Mouse (Mus musculus): Measurements from ENCODE around the gene Samd14. TPM values are rescaled to one million over a fixed set of nuclear protein-coding genes. Genes with fewer than 3 reads are reported as not detected.

The Samd14 gene
- polyA plus RNA-seq, 1 experiment from 2014 or later, result 8.0 TPM

DNA sequence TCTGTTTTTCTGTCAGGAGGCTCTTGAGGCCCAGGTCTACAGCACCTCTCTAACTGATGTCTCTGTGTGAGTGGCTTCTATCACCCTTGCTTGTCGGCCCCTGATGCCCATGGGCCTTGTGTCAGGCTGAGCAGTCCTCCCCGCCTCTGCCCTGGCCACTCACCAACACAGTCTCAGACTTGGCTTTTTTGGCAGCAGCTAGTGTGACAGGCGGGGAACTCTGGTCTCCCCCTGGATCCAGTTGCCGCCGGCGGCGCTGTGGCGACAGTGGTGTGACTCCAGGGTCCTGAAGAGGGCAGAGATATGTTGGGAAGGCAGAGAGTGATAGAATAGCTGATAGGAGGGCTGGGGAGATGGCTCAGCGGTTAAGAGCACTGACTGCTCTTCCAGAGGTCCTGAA is 43.4 kb downstream of the Samd14 start:
- Histone ChIP-seq H3K9me3 (replicated peaks) (no peaks in the 10 kb centered on the region), H3K4me1 (replicated peaks) (peaks cover 5% of the 10 kb centered on the region), H3K36me3 (peaks cover 37% of the 10 kb centered on the region; the same call in 1 of the 2 replicates), H3K9ac (no peak overlapping the region), H3K27ac (no peak overlapping the region), H3K4me3 (no peak overlapping the region), H3K4me2 (no peak overlapping the region), H3K27me3 (no peaks in the 10 kb centered on the region)
- no peak for ATAC-seq (replicated peaks; ENCODE audit: insufficient number of reproducible peaks, insufficient read depth, low FRiP score, low read depth)
- 56% methylated on average over 9 of the region's 9 CpGs for WGBS

DNA sequence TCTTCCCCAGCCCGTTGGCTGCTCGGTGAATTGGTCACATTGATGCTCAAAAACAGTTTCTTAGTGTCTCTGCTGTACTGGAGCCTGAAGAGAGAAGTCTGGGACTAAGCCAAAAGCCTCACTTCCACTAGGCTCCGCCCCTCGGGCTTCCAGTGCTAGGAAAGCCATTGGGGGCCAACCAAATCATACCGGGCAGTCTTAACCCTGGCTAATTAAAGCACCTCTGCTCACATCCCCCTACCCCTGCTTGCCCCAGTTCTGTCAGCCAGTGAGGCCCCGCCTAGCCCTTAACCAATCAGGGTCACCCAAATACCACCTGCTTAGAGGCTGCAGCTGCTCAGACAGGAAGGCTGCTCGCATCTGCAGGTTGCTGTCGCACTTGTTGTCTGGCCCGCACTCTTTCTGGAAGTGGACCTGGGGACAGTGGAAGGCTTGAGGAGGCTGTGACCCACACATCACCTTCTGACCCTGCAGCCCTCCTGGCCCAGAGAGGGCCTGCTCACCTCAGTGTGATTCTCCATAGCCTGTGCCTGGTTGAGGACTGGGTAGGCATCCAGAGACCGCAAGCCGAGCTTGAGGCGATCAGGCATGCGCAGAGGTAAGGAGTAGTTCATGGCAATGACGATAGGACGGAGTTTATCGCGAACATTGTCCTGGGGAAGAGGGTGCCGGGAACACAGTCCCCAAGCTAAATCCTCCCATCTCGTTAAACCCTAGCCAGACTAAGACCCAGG is 47.3 kb downstream of the Samd14 start:
- 45% methylated on average over 19 of the region's 19 CpGs for WGBS
- ATAC-seq (replicated peaks; ENCODE audit: insufficient number of reproducible peaks, insufficient read depth, low FRiP score, low read depth), result no peak

DNA sequence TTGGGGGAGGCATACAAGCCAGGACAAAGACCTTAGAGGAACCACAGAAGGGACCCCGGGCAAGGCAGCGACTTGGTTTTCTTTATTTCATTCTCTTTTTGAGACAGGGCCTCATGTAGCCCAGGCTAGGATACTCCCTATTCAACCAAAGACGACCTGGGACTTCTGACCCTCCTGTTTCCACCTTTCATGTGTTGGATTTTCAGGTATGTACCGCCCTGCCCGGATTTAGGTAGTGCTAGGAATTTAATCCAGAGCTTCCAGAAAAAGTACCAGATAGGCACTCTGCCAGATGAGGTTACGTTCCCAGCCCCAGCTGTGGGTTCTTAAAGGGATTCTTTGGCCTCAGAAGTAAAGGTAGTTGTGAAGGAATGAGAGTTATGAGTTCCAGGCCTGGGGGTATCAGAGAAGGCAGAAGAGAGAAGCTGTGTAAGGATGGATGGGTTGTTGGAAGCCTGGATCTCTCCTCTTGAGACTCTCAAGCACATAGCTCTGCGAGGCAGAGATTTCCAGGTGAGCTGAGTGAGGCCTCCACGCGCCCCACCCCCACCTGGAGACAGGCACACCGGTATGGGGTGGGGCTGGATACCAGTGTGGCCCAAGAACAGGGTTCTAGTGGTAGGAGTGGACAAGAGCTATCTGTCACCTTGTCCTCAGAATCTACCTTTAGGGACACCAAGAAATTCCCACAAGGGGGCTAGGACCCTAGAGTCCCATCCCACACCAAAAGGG is 59.7 kb downstream of the Samd14 start:
- H3K36me3 ChIP-seq, result peaks cover 15% of the 10 kb centered on the region; the same call in 1 of the 2 replicates
- H3K27me3 ChIP-seq, result no peaks in the 10 kb centered on the region
- WGBS, result 75% methylated on average over 10 of the region's 10 CpGs
- no peaks in the 10 kb centered on the region for H3K9me3 ChIP-seq (replicated peaks)
- no peak overlapping the region for H3K9ac ChIP-seq
- peak overlapping the region; percentile 86 for H3K27ac ChIP-seq
- ATAC-seq (replicated peaks; ENCODE audit: insufficient number of reproducible peaks, insufficient read depth, low FRiP score, low read depth), result no peak
- peaks cover 58% of the 10 kb centered on the region for H3K4me1 ChIP-seq (replicated peaks)
- no peak overlapping the region for H3K4me3 ChIP-seq
- H3K4me2 ChIP-seq, result no peak overlapping the region

More for the DNA sequence above, 47.3 kb downstream of the Samd14 start:
- Histone ChIP-seq H3K4me2 (no peak overlapping the region), H3K4me3 (no peak overlapping the region), H3K4me1 (replicated peaks) (peaks cover 6% of the 10 kb centered on the region), H3K27me3 (no peaks in the 10 kb centered on the region), H3K27ac (no peak overlapping the region), H3K9me3 (replicated peaks) (no peaks in the 10 kb centered on the region), H3K36me3 (peaks cover 26% of the 10 kb centered on the region; the same call in 1 of the 2 replicates), H3K9ac (no peak overlapping the region)

DNA sequence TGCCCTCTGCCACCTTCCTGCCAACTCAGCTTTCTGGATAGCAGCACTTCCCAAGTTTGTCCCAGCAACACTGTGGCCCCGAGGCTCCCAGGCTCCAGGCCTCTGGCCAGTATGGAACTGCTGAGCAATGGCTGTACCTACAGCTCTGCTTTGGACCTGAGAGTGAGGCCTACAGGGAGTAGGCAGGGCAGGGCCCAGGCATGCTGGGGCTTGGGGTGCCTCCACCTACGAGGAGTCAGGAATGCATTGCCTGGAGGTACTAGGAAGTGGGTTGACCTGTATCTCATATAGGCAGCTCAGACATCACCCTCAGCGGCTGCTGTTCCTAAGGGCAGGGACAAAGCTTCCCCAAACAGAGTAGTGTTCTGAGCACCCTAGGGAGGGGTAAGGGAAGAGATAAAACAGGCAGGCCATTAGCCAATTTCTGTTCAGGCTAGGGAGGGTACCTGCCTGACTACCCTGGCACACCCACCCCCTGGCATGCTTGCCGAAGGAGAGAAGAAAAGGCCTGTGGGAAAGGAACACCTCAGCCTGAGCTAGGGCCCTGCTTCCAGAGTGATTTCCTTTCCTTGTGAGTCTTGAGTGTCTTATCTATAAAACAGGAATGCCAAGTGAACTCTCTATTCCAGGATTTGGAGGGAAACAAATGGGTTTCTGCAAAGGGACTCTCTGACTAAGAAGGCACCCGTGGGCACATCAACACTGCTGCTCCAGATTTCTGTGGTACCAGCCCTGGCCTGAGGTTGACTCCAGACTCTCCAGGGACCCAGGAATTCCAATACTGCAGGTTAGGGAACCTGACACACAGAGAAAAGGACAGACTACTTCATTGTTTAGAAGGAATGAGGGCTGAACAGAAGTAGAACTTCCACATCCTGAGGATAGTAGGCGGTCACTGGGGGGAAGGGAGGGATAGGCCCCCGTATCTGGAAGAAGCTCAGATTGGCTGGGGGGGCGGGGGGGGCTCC is 60.7 kb downstream of the Samd14 start:
- Histone ChIP-seq H3K4me1 (replicated peaks) (peaks cover 69% of the 10 kb centered on the region), H3K9me3 (replicated peaks) (no peaks in the 10 kb centered on the region), H3K4me2 (0 out of 2 replicates have a peak overlapping the region, but pooled peaks have one; percentile 30), H3K27ac (peak overlapping the region; percentile 86), H3K36me3 (peaks cover 10% of the 10 kb centered on the region; the same call in 1 of the 2 replicates), H3K4me3 (no peak overlapping the region), H3K9ac (no peak overlapping the region), H3K27me3 (no peaks in the 10 kb centered on the region)
- ATAC-seq (replicated peaks; ENCODE audit: insufficient number of reproducible peaks, insufficient read depth, low FRiP score, low read depth), result no peak
- WGBS, result 39% methylated on average over 8 of the region's 8 CpGs

DNA sequence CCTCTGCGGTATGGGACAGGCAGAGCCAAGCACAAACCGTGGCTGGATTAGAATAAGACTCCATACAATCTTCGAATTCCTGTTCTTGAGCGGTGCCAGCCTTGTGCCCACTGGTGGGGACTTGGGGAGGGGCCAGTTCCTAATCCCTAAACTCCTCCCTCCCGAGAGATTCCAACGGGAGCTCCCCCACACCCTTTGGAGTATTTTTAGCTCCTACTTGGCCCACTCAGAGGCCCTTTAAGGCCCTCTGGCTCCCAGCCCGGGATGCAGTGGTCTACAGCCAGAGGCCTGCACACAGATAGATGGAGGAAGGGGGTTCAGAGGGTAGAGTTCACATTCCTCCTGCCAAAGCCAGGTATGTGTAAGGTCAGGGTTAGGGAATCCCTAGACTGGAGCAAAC is 61.6 kb downstream of the Samd14 start:
- Histone ChIP-seq H3K9ac (no peak overlapping the region), H3K4me3 (no peak overlapping the region), H3K4me1 (replicated peaks) (peaks cover 76% of the 10 kb centered on the region), H3K27me3 (no peaks in the 10 kb centered on the region), H3K9me3 (replicated peaks) (no peaks in the 10 kb centered on the region), H3K4me2 (peak overlapping the region; percentile 30), H3K27ac (peak overlapping the region; percentile 86), H3K36me3 (peaks cover 3% of the 10 kb centered on the region; the same call in 1 of the 2 replicates)
- WGBS, result 10% methylated on average over 7 of the region's 7 CpGs
- ATAC-seq (replicated peaks; ENCODE audit: insufficient number of reproducible peaks, insufficient read depth, low FRiP score, low read depth), result peak; percentile 80

DNA sequence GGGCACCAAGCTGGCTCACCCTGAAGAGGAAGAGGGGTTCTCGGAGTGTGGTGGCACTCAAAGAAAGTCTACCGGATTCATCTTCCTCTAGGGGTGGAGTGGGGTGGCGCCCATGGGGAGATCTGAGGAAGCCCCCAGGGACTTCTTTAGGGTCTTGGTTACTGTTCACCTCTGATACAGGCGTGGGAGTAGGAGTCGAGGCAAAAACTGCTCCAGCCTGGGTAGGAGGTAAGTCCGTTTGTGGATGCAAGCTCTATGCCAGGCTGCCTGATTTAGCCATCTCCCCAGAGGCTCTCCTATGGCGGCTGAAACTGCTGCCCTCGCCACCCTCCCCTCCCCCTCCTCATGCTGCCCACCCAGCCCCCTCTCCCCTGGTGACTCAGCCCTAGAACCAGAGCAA is 62.5 kb downstream of the Samd14 start:
- no peak overlapping the region for H3K9ac ChIP-seq
- peaks cover 82% of the 10 kb centered on the region for H3K4me1 ChIP-seq (replicated peaks)
- H3K4me2 ChIP-seq, result no peak overlapping the region
- 70% methylated on average over 8 of the region's 8 CpGs for WGBS
- no peaks in the 10 kb centered on the region for H3K27me3 ChIP-seq
- ATAC-seq (replicated peaks; ENCODE audit: insufficient number of reproducible peaks, insufficient read depth, low FRiP score, low read depth), result no peak
- 0 out of 2 replicates have a peak, but pooled peaks cover under 1% of the 10 kb centered on the region for H3K36me3 ChIP-seq
- no peaks in the 10 kb centered on the region for H3K9me3 ChIP-seq (replicated peaks)
- H3K4me3 ChIP-seq, result no peak overlapping the region
- peak overlapping the region; percentile 86 for H3K27ac ChIP-seq

DNA sequence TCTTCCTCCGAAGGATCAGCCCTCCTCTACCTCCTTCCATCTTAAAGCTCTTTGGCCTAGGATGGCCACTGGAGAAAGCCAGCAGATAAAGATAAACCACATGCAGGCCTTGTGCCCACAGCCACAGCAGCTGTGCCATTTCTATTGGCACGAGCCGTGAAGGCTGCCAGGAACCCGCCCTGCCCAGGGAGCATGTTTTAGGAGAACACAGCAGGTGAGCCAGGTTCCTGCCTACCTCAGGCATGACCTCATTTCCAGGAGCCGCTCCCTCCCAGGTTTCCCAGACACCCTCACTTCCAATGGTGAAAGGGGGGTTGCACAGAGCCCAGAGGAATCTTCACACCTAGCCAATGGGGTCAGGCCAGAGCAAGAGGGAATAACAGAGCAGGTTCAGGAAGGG is 63.1 kb downstream of the Samd14 start:
- ATAC-seq (replicated peaks; ENCODE audit: insufficient number of reproducible peaks, insufficient read depth, low FRiP score, low read depth), result no peak
- Histone ChIP-seq H3K27me3 (peaks cover 3% of the 10 kb centered on the region; the same call in 1 of the 2 replicates), H3K27ac (peak overlapping the region; percentile 86), H3K4me3 (no peak overlapping the region), H3K9me3 (replicated peaks) (no peaks in the 10 kb centered on the region), H3K4me1 (replicated peaks) (peaks cover 85% of the 10 kb centered on the region), H3K36me3 (no peaks in the 10 kb centered on the region), H3K4me2 (no peak overlapping the region), H3K9ac (no peak overlapping the region)
- 67% methylated on average over 5 of the region's 5 CpGs for WGBS

DNA sequence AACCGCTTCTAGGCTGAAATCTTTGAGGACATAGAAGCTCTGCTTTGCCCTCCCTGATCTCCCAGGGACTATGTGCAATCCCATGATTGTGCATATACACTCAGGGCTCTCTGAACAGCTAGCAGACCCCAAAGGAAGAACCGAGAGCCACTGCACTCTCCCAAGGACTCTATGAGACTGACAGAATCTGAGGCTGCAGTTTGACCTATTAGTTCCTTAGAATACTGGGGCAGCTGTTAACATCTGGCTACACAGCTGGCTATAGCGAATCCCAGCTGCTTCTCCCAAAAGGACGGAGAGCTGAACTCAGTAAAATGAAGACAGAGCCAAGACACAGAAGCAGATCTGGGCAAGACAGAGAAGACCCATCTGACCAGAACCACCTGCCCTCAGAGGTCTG is 64.2 kb downstream of the Samd14 start:
- peaks cover 7% of the 10 kb centered on the region; the same call in 1 of the 2 replicates for H3K27me3 ChIP-seq
- 0 out of 2 replicates have a peak overlapping the region, but pooled peaks have one; percentile 2 for H3K4me2 ChIP-seq
- WGBS, result 73% methylated on average over 4 of the region's 4 CpGs
- no peak for ATAC-seq (replicated peaks; ENCODE audit: insufficient number of reproducible peaks, insufficient read depth, low FRiP score, low read depth)
- H3K36me3 ChIP-seq, result no peaks in the 10 kb centered on the region
- H3K9me3 ChIP-seq (replicated peaks), result no peaks in the 10 kb centered on the region
- peaks cover 91% of the 10 kb centered on the region for H3K4me1 ChIP-seq (replicated peaks)
- H3K9ac ChIP-seq, result no peak overlapping the region
- H3K4me3 ChIP-seq, result no peak overlapping the region
- H3K27ac ChIP-seq, result no peak overlapping the region

DNA sequence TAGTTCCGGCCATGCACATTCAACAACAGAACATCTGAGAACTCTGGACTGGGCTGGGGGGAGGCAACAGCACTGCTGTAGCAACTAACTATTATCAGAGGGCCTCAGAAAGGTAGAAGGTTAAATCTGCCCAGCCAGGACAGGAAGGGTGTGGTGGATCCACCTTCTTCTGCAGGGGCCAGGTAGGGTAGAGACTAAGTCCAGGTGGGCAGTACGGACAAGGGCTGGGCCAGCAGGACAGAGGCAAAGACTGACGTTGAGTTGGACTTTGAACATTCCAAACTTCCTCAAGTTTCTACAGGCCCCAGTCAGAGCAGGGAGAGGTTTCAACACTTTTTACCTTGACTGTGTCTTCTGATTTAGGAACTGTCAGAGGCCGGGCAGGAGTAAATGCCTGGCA is 65.0 kb downstream of the Samd14 start:
- Histone ChIP-seq H3K4me2 (peak overlapping the region; percentile 91), H3K4me1 (replicated peaks) (peaks cover 91% of the 10 kb centered on the region), H3K4me3 (peak overlapping the region; percentile 83; the same call in 1 of the 2 replicates), H3K27me3 (peaks cover 7% of the 10 kb centered on the region; the same call in 1 of the 2 replicates), H3K9me3 (replicated peaks) (no peaks in the 10 kb centered on the region), H3K27ac (no peak overlapping the region), H3K9ac (no peak overlapping the region), H3K36me3 (no peaks in the 10 kb centered on the region)
- no peak for ATAC-seq (replicated peaks; ENCODE audit: insufficient number of reproducible peaks, insufficient read depth, low FRiP score, low read depth)
- 63% methylated on average over 4 of the region's 4 CpGs for WGBS

DNA sequence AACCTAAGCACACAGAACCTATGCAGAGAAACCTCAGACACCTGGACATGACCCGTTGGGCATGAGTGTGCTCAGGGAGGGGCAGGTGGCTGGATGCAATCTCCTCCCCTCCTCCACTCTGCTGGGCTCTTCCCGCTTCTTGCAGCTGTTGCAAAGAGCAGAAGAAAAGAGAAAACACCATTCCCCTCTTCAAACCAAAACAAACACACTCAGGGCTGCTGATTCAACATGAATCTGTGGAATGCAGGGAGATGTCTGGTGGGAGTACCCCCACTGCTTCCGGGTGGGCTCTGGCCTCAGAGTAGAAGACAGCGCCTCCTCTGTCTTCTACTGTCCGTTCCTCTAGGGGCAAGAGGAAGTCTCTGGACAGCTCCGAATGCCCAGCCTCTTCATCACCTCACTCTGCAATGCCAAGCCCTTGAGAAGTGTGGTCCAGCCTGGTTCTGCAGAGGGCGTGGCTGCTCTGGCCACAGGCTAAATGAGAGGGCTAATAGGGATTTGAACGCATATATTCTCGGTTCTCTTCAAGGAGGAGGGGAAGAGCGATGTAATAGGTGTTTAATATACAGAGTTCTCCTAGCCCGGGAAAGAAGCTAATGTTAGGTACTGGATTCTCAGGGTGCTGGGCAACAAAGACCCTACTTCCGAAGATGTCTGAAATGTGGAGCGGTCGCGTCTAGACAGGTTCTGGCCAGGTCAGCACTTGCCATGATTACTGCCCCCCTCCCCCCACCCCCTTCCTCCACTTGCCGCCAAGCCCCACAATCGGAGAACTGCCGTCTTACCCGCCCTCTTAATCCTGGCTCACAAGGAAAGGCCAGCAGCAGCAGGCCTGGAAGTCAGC is 65.7 kb downstream of the Samd14 start:
- H3K4me2 ChIP-seq, result peak overlapping the region; percentile 91
- no peak for ATAC-seq (replicated peaks; ENCODE audit: insufficient number of reproducible peaks, insufficient read depth, low FRiP score, low read depth)
- no peaks in the 10 kb centered on the region for H3K9me3 ChIP-seq (replicated peaks)
- H3K27ac ChIP-seq, result peak overlapping the region; percentile 87
- H3K4me3 ChIP-seq, result peak overlapping the region; percentile 83
- peak overlapping the region; percentile 86 for H3K9ac ChIP-seq
- H3K4me1 ChIP-seq (replicated peaks), result peaks cover 91% of the 10 kb centered on the region
- H3K36me3 ChIP-seq, result no peaks in the 10 kb centered on the region
- 5% methylated on average over 19 of the region's 19 CpGs for WGBS
- H3K27me3 ChIP-seq, result peaks cover 7% of the 10 kb centered on the region; the same call in 1 of the 2 replicates
